Mouse (Mus musculus) testis, adult 2 months (tissue): ENCODE measurements at regions not wholly inside any gene's neighbourhood (a gene's known extent, or its start where the extent isn't known, plus 50 kb on each side); places are given as distances from the start of the nearest gene placed in this dataset.

Source experiments
- H3K27ac ChIP-seq: fragments of 200-500 bp; 2 replicates; pipeline ENCODE4 v1.5.1; 2012; ENCODE audit warnings: low read depth, low read length; ENCODE audit not compliant: control insufficient read depth, insufficient read depth
- H3K27me3 ChIP-seq: fragments of 200-500 bp; 2 replicates; pipeline ENCODE4 v1.6.1; 2012; ENCODE audit warnings: mild to moderate bottlenecking, low read length, moderate library complexity; ENCODE audit not compliant: control insufficient read depth, insufficient read depth
- H3K36me3 ChIP-seq: fragments of 200-500 bp; 2 replicates; pipeline ENCODE4 v1.6.1; 2012; ENCODE audit warnings: mild to moderate bottlenecking, low read length; ENCODE audit not compliant: control insufficient read depth, insufficient read depth
- H3K4me1 ChIP-seq: fragments of 200-500 bp; 2 replicates; pipeline ENCODE4 v1.6.1; 2012; ENCODE audit warnings: low read length; ENCODE audit not compliant: control insufficient read depth, insufficient read depth
- H3K4me3 ChIP-seq: fragments of 200-500 bp; 2 replicates; pipeline ENCODE4 v1.5.1; 2012; ENCODE audit warnings: low read depth, mild to moderate bottlenecking, low read length, moderate library complexity, mixed read lengths; ENCODE audit not compliant: control insufficient read depth
- CTCF ChIP-seq: fragments of 200-500 bp; IDR thresholded peaks from 2 replicates; pipeline ENCODE4 v1.5.1; 2012; ENCODE audit warnings: low read depth, mild to moderate bottlenecking, inconsistent platforms, low read length, moderate library complexity; ENCODE audit not compliant: control insufficient read depth, insufficient read depth, insufficient replicate concordance
- POLR2A ChIP-seq: fragments of 200-500 bp; IDR thresholded peaks from 2 replicates; pipeline ENCODE4 v1.6.1; 2012; ENCODE audit warnings: low read depth, mild to moderate bottlenecking, inconsistent platforms, low read length, moderate library complexity; ENCODE audit not compliant: control insufficient read depth

GRCm38 (mm10) chr3:143706679-143707078 lies 498.3 kb downstream of the Lmo4 start:
- Histone ChIP-seq H3K4me3 (no peak overlapping the region), H3K4me1 (no peaks in the 10 kb centered on the region), H3K36me3 (no peaks in the 10 kb centered on the region), H3K27ac (no peak overlapping the region), H3K27me3 (no peaks in the 10 kb centered on the region)
- TF ChIP-seq CTCF (no peak), POLR2A (no peak)

GRCm38 (mm10) chr3:143694817-143695216 lies 510.2 kb downstream of the Lmo4 start:
- TF ChIP-seq CTCF (no peak), POLR2A (no peak)
- Histone ChIP-seq H3K4me3 (no peak overlapping the region), H3K36me3 (no peaks in the 10 kb centered on the region), H3K4me1 (no peaks in the 10 kb centered on the region), H3K27me3 (no peaks in the 10 kb centered on the region), H3K27ac (no peak overlapping the region)

- H3K4me1 ChIP-seq = no peaks in the 10 kb centered on the region
- H3K27me3 ChIP-seq = no peaks in the 10 kb centered on the region
- no peak overlapping the region for H3K27ac ChIP-seq
- TF ChIP-seq CTCF (no peak), POLR2A (no peak)
- H3K4me3 ChIP-seq = no peak overlapping the region
- H3K36me3 ChIP-seq = no peaks in the 10 kb centered on the region
These were observed 519.3 kb downstream of the Lmo4 start for GRCm38 (mm10) chr3:143685742-143686141.

- TF ChIP-seq CTCF (no peak), POLR2A (no peak)
- Histone ChIP-seq H3K36me3 (no peaks in the 10 kb centered on the region), H3K4me3 (no peak overlapping the region), H3K27me3 (no peaks in the 10 kb centered on the region), H3K27ac (no peak overlapping the region), H3K4me1 (no peaks in the 10 kb centered on the region)
These were observed 526.8 kb downstream of the Lmo4 start for GRCm38 (mm10) chr3:143678186-143678585.

GRCm38 (mm10) chr3:143674855-143675254 lies 530.2 kb downstream of the Lmo4 start:
- TF ChIP-seq CTCF (no peak), POLR2A (no peak)
- no peaks in the 10 kb centered on the region for H3K4me1 ChIP-seq
- no peak overlapping the region for H3K27ac ChIP-seq
- H3K36me3 ChIP-seq = no peaks in the 10 kb centered on the region
- no peak overlapping the region for H3K4me3 ChIP-seq
- H3K27me3 ChIP-seq = no peaks in the 10 kb centered on the region

- Histone ChIP-seq H3K4me1 (no peaks in the 10 kb centered on the region), H3K27me3 (no peaks in the 10 kb centered on the region), H3K4me3 (no peak overlapping the region), H3K27ac (no peak overlapping the region), H3K36me3 (no peaks in the 10 kb centered on the region)
- no peak for TF ChIP-seq CTCF
- no peak for TF ChIP-seq POLR2A
These were observed 530.6 kb downstream of the Lmo4 start for GRCm38 (mm10) chr3:143674446-143674845.

- Histone ChIP-seq H3K27ac (no peak overlapping the region), H3K36me3 (no peaks in the 10 kb centered on the region), H3K4me3 (no peak overlapping the region), H3K27me3 (no peaks in the 10 kb centered on the region), H3K4me1 (no peaks in the 10 kb centered on the region)
- TF ChIP-seq POLR2A = no peak
- TF ChIP-seq CTCF = no peak
These were observed 542.9 kb downstream of the Lmo4 start for GRCm38 (mm10) chr3:143662041-143662685.
